Mouse (Mus musculus) adrenal gland, adult 18-20 months (tissue): ENCODE measurements at regions not wholly inside any gene's neighbourhood (a gene's known extent, or its start where the extent isn't known, plus 50 kb on each side); places are given as distances from the start of the nearest gene placed in this dataset.

Experiments
- DNase-seq, 2 experiments: peaks; one replicate each; pipeline ENCODE4 v3.0.0; 2021 to 2022; ENCODE audit warnings: low spot score in 2 of 2

DNA sequence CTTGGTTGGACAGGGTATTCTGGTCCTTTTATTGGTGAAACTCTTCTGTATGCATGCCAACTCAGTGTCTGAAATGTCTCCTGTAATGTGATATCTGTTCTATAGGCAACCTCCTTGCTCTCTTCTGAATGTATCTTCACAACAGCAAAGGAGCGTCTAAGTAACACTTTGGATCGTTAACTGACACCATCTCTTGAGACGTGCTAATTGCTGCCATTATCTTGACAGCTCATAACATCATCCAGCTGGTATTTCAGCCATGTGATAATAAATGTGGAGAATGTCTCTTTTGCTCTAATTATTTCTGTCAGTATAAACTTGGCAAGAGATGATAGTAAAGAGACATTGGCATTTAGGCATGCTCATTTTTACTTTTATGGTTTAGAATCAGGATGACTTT lies 68.8 kb upstream of the Col8a1 start:
- no peak for DNase-seq

DNA sequence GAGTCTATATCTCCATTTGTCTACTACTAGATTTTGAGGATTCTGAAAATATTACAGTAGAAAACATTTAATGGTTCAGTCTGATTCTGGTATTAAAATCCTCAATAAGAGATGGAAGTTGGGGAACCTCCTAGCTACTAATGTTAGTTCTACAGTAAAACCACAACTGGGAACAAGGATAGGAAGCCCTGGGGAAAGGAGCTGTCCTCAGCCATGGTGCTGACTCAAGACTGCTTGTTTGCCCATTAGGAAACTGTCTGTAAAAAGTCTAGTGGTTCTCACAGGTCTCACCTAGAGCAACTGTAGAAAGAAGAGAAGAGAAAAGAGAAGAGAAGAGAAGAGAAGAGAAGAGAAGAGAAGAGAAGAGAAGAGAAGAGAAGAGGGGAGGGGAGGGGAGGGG lies 90.9 kb upstream of the Col8a1 start:
- no peak for DNase-seq

DNA sequence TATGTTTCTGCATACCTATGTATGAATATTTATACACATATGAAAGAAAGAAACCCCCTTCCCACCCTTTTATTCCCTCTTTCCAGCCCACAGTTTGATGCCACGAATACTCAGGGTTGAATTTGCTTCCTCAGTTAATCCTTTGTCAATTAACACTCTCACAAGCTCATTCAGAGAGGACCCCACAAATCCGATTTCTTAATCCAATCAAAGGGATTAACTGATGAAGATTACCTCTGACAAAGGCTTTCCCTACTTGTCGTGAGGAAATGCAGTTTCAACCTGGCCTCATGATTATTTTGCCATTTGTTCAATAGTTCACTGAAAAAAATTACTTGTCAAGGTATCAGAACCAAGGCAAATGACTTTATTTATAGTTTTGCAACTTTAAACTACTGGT lies 91.8 kb upstream of the Col8a1 start:
- no peak for DNase-seq

DNA sequence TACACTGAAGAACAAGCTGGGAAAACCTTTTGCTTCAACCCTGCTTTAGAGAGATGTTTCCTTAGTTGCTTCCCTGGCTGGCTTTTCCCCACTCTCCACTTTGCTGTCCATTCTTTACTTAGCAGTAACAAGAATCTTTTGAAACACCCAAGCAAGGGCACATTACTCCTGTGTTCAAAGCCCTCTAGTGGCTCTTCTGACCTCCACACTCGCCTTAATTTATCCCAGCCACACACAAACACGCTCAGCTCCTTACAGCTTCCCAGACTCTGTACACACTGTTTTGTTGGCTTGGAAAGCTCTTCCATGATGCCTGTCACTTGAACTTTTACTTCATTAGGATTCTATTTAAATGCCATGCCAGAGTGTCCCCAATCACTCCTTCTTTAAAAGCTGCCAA lies 97.3 kb upstream of the Col8a1 start:
- no peak for DNase-seq

DNA sequence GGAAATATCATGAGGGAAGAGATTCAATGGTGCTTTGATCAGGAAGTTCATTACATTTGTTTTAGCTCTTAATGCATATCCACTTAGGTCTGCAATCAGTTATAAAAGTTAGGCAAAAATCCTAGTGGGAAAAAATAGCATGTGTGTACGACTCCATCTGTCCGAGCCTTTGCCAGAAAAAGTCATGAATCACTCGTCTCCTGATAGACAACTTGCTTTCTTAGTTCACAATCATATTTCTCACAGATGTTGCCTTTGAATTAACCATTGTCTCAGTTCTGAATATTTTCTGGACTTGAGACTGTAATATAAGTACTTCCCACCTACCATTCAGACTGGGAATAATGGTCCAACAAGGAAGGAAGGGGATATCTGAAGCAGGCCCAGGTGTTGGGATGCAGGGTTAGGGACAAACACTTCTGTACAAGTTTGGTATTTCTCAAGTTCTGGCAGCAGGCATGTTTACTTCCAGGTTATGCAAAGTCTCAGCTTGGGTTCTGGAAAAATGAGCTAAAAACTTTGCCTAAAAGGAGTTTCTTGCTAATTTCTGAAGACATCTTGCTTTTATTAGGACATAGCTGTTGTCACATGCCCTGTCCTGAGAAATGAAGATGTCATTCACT lies 98.4 kb upstream of the Col8a1 start:
- DNase-seq, result no peak

DNA sequence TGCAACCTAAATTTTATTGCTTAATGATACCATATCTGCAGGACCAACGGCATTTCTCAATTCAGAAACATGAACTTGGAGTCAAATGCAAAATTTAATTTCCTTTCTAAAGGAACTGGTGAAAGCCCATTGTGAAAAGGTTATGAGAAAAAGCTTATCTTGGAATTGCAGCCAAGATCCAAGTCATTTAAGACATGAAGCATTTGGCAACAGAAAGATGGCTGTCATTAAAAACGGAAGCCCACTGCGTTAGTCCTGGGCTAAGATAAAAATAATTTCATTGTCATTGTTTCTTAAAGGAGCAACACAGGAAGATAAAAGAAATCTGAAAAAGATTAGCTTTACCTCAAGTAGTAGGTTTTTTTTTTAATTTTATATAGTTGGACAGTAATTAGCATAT lies 99.2 kb upstream of the Col8a1 start:
- no peak for DNase-seq

DNA sequence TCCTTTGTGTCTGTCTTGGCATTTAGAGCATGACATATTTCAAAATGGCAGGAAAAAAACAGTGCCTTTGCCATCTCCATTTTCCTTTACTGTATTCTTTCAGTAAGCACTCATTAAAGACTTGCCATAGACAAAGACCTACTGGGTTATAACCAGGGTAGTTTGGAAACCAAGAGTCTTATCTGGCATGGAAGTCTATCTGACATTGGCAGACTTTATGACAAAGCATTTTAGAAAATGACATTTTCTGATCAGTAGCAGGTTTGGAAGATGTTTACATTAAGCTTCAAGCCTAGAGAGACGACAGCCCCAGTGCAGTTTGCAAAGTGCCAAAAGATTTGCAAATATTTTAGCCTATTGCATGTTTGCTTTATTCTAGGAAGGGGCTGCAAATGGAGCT lies 102.5 kb upstream of the Col8a1 start:
- no peak for DNase-seq

DNA sequence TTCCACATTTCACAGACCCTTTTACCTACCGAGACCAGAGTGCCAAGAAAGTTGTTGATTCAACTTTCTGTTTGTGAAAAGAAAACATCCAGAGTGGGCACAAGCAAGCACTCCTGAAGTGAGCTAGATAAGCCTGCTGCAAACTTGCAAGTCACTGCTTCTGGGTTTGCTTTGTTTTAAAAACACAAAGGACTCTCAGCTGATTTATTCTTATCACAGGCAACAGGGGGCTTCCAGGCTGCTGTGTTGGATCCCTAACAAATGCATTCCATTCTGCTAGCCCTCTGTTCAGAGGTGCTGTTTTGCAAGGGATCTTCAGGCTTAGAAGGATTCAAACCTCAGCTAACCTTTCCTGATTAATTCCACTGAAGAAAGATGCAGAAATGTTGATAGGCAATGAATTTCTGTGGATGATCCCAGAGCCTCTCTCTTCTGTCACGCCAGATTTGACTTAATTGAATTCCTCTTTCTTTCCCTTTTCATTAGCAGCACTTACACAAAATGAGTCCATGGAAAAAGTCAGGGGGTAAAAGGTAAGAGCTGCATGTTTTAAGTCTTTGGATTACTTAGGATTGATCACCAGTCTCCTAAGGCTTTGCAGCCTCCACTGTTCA lies 103.7 kb upstream of the Col8a1 start:
- no peak for DNase-seq

DNA sequence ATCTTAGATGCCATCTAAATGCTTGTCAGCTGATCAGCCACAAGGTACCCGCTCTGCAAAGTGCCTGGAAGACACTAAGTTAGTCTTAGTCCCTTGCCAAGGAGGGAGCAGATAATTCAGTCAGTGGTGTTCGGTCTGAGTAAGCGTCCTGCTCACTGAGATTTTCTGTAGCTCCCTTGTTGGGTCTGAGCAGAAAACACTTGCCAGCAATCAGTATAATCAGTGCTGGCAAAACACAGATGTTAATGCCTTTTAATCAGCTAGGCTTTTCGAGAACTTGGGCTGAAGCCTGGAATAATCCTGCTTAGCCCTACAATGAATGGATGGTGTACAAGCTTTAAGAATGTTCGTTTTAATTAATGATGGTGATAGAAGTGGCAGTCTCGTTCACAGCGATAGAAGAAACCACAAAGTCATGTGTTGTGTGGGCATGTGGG lies 104.2 kb upstream of the Col8a1 start:
- no peak for DNase-seq

DNA sequence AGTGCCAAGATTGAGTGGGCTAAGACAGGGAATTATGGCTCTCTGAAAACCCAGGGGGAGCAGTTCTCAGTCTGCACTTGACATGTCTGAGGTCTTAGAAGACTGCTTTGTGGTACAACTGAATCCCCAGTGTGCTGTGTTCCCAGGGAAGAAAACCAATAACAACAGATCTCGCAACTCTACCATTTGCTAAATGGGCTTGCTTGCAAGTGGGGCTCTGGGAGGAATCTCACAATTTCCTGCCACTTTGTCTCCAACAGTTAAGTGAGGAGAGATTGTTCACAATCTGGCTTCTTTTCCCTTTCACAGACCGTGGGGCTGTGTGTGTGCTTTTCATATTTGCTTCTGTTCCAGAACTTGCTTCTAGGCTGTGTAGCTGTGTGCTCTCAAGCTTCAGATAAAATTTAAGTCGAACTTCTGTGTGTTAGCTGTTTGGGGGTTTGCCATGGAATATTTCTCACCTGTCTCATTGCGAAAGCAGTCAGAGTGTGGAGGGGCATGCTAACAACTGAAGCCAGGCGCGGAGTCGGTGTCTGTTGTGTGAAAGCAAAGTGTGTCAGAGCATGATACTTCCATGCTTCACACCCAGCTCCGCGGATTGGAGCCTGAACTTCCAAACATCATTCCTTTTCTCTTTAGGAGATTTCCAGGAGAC lies 108.8 kb upstream of the Col8a1 start:
- DNase-seq, result no peak

DNA sequence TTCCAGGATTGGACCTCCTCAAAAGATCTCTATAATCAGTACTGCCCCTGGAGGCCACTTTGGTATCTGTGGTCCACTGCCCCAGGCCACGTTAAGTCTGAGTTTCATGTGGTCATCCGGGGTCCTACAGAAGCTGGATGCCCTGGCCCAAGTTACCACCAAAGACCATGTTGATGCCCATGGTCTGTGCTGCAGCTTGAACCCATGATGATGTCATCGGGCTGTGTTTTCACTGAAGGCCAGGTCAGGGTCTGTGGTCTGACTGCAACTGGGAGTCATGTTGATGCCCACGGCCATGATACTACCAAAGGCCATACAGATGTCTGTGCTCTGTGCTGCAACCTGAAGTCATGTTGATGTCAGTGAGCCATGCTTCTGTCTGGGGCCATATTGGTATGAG lies 122.3 kb upstream of the Col8a1 start:
- DNase-seq, result no peak

DNA sequence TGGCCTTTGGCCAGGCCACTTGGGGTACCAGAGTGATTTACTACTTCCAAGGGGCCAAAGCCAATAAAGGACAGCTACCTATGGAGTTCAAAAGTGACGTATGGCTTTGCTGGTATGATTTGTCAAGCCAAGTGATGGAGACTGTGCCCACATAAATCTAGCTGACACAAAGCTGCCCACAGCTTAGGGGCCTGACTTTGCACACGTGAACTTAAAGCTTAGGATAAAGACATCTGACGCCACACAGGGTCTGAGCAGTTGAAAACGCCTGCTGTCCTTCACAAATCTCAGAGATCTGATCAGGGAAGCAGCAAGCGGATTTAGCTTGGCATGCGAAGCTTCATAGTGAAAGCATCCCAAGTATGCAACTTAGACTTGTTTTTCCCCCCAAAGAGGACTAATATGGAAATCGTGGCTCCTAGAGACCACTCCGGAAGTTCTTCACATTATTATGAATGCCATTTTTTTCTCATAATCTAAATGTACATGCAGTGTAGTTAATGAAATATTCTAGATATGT lies 127.1 kb upstream of the Col8a1 start:
- no peak for DNase-seq

DNA sequence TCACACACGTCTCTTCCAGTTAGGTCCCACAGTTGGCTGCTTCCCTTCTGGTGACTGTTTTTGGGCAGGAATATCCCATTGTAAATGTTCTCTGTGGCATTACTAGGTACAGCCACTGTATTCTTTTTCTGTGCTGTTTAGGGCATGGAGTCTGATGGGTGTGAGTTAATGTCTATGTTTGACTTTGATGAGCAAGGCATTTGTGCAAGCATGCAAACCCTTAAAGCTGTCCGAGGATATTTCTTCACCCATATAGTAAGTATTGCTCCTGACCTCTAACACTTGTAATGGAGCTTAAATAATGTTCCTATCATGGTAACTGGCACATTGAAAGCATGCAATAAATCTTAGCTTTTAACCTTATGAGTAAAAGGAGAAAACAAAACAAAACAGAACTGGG lies 133.6 kb upstream of the Col8a1 start:
- no peak for DNase-seq

DNA sequence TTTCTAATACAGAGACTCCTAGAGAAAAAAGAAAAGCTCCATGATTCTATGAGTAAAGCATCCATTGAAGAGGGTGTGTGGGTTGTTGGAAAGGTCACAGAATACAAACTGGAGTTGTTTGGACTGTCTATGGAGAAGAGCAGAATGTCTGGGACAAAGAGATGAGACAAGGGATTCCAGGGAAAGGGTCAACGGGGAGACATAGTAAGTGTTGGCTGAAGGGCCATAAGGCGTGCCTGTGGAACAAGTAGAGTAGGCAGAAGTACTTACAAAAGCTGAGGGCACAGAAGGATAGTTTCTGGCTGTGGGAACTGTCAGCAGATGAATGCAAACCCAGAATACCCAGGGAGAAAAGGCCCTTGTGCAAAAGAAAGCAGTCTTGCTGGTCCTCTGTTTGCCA lies 134.0 kb upstream of the Col8a1 start:
- no peak for DNase-seq

DNA sequence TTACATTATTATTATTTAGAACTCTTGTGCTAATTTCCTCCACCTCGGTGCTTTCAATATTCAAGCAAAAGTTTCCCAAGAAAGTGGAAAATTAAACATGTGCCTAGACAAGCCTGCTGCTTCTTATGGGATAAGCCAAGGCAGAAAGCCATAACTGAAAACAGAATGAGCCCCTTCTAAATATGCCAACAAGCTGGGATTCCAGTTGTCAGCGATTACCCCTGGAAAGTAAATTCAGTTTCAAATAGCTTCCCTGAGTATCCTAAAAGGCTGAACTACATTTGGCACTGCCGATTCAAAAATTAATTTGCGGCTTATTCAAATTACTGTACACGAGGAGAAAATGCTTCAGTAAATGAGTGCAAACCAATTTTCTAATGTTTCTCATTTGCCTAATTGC lies 135.6 kb upstream of the Col8a1 start:
- DNase-seq, result no peak

DNA sequence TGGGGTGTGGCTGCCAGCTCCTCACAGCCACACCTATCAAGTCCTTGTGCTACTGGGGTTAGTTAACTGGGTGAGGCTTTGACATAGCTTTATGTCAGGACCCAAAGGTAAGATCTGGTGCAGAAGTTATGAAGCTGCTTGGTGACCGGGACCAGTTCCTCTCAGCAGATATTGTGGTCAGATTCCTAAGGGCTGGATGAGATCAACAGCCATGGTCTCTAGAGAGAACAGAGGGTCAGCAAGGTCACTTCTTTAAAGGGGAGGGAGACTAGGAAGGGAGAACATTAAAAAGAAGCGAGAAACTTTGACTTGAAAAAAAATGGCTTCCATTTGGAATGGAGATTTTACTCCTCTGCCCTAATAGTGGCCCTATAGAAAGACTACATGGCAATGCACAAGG lies 138.6 kb upstream of the Col8a1 start:
- DNase-seq, result no peak

DNA sequence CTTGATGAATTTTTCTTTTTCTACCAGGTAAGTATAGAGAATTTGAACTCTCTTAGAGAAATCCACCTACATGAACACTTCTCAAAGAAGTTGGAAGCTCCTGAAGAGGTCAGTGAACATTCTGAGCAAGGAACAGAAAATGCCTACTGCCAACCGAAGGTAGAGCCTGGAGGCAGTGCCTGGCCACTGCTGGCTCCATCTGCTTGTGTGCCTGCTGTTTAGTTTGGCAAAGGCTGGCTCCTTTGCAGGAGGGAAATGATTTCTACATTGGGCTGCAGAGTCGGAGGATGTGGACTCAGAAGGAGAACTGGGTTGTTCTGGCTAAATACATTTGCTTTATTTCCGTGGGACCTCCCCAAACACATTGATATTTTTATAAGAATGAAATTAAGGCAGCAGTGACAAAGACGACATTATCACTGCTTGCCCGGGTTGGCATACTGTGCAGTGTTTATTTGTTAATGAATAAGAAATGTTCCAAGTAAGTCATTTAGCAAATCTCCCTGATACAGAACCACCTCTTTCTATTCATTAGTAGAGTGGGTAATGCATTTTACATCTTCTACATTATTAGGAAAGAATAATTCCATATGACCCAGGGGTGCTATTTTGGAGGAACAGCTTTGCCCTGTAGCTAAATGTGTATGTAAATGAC lies 139.3 kb upstream of the Col8a1 start:
- DNase-seq, result no peak

DNA sequence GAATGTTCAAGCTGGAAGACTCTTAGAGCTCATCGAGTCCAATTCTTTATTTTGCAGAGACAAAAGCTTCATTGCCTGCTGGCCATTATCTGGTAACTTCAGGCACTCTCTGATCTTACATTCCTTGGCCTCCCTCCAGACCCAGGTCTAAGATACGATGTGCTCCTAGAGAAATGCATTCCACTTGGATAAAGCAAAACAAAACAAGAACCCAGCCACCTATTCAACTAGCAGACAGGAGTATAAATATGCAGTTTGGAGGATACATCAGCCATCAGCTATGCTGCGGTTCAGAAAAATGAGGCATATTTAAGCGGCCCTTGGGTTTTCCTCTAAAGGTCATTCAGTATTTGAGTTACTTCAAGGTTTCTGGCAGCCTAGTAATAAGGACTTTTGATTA lies 146.5 kb upstream of the Col8a1 start:
- DNase-seq, result no peak

DNA sequence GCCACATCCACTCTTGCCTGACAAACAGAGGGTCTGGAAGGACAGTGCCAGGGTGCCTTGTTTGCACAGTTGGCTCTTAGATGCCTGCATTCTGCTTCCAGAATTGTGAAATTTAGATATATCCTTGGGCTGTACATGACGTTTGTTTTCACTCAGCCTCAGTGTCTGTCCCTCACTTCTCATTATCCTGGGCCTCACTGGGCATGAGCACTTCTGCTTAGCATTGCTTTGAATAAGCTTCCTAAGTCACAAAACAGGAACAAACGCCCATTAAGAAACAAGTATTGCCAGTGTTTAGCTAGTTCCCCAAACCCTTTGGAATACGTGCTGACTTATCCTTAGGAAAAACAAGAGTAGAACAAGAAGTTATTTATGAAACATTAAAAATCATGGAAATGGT lies 148.0 kb upstream of the Col8a1 start:
- no peak for DNase-seq

DNA sequence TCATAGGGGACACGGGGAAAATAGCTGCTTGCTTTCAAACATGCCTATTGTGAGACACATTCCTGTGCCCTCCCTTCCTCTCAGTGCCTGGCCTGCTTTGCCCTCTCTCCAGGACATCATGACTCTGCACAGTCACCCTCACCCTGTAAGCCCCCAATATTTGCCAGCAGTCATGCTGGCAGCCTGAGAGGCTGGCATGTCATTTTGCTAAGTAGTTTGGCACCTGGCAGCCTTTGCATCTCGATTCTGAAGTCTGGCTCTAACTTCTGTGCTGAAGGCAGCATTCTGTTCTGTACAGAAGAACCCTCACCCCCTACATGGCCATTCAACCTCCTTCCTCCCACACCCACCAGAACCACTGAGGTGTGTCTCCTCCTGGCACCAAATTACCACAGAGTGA lies 157.5 kb upstream of the Col8a1 start:
- DNase-seq, result no peak

DNA sequence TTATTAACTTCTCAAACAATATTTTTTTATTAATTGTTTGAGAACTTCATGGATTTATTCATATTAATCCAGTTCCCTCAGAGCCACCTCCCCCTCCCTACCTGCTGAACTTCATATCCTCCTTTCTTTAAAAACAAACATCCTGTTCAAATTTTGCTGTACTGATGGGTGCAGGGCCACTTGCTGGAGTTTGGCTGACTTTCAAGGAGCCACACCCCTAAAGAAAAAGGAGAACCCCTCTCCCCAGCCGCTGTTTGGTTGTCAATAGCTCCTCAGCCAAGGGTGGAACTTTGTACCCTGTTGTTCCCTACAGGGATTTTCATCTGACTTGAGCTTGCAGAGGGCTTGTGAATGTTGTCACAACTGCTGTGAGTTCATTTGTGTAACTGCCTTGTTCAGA lies 160.0 kb upstream of the Col8a1 start:
- no peak for DNase-seq

DNA sequence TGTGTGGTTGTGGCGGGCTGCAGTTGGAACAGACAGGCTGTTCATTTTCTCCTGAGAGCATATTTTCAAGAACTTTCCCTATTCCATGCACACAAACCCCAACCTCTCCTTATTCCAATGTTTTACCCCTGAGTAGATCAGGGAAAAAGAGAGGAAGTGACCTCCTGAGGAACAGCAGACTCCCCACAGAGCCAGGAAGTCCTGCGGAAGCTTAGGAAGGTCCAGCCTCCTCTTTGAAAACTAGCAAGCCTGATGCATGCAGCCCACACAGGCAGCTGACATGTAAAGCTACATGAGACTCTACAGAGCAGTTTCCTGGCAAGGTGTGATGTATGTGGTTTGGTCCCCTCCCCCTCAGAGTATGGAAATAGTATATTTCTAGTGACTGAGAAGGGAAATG lies 160.9 kb upstream of the Col8a1 start:
- DNase-seq, result no peak
